Mouse (Mus musculus) myocyte (in vitro differentiated cells): Measurements from ENCODE around the gene 1700025G04Rik.

ENCODE experiments used
- MAX ChIP-seq: IDR thresholded peaks from one replicate; pipeline ENCODE4 v1.6.1; 2011; ENCODE audit warnings: low read depth, mild to moderate bottlenecking, control low read depth
- MYOG ChIP-seq, 3 experiments: IDR thresholded peaks; one replicate each; pipeline ENCODE4 v1.6.1; 2011; ENCODE audit warnings: control low read depth in 2 of 3, low read depth in 2 of 3, mild to moderate bottlenecking in 2 of 3; ENCODE audit not compliant: insufficient read length in 2 of 3, control insufficient read depth in 1 of 3, insufficient read depth in 1 of 3
- POLR2A ChIP-seq: IDR thresholded peaks from one replicate; pipeline ENCODE4 v1.6.1; 2011; ENCODE audit warnings: low read depth, mild to moderate bottlenecking, control low read depth, moderate library complexity; ENCODE audit not compliant: insufficient read length

- no peak for TF ChIP-seq MAX
- no peak for TF ChIP-seq MYOG (IDR thresholded peaks at IDR 0.05; ENCODE audit: control insufficient read depth in 1 of 3, insufficient read depth in 1 of 3, insufficient read length in 2 of 3, low read depth in 2 of 3)
- TF ChIP-seq POLR2A: no peak
Observed at GRCm38 (mm10) chr1:152020070-152020469, 69.9 kb downstream of the 1700025G04Rik start.
